Mouse (Mus musculus): ENCODE measurements around the gene Kcnip1. TPM values are rescaled to one million over a fixed set of nuclear protein-coding genes. Genes with fewer than 3 reads are reported as not detected.

Kcnip1 gene
- polyA plus RNA-seq, 1 experiment from 2014 or later, result 110 TPM

DNA sequence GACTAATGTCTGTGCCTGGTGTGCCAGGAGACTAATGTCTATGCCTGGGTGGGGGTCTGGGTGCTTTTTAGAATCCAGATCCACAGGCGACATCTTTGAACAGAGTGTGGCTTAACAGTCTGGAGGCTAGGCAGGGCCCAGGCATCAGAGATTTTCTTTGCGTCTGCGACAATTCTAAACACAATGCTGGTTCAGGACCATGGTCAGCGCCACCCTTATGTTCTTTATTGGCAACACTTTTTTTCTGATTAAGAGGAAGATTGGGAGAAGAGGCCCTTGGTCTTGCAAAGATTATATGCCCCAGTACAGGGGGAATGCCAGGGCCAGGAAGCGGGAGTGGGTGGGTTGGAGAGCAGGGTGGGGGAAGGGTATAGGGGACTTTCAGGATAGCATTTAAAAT lies 205.6 kb downstream of the Kcnip1 start:
- Histone ChIP-seq H3K27ac (no peak overlapping the region), H3K9me3 (ENCODE audit: control insufficient read depth, low read length) (no peaks in the 10 kb centered on the region), H3K4me2 (replicated peaks) (no peak overlapping the region), H3K9ac (no peak overlapping the region), H3K4me3 (replicated peaks; ENCODE audit: low read length) (no peak overlapping the region), H3K27me3 (ENCODE audit: control insufficient read depth, insufficient read depth, low read length) (no peaks in the 10 kb centered on the region), H3K4me1 (replicated peaks; ENCODE audit: control insufficient read depth, insufficient read depth, low read length) (peaks cover 15% of the 10 kb centered on the region), H3K36me3 (replicated peaks; ENCODE audit: control insufficient read depth, insufficient read depth) (no peaks in the 10 kb centered on the region)
- WGBS, result 41% methylated on average over 5 of the region's 5 CpGs
- peak; percentile 50 for DNase-seq (ENCODE audit: low spot score)
- no peak for ATAC-seq (ENCODE audit: low FRiP score)

DNA sequence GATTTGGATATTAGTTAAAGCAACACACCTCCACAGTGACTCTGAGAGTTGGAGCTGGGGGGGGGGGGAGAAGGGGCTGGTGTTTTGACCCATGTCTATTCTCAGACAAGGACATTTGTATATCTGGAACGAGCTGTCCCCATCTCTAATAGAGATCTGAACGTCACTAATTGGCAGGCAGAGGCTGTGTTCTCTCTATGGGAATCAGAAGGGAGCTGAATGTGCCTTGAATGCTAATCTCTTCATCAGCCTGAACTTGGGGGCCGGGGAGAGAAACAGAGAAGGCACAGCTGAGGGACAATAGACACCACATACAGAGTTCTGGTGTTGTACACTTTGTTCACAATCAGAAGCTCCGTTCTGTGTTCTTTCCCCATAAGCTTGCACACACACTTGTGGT lies 206.4 kb downstream of the Kcnip1 start:
- ATAC-seq (ENCODE audit: low FRiP score), result peak; percentile 52; the same call in 1 of the 2 replicates
- Histone ChIP-seq H3K4me1 (replicated peaks; ENCODE audit: control insufficient read depth, insufficient read depth, low read length) (peaks cover 23% of the 10 kb centered on the region), H3K4me3 (replicated peaks; ENCODE audit: low read length) (no peak overlapping the region), H3K27me3 (ENCODE audit: control insufficient read depth, insufficient read depth, low read length) (no peaks in the 10 kb centered on the region), H3K27ac (no peak overlapping the region), H3K9me3 (ENCODE audit: control insufficient read depth, low read length) (no peaks in the 10 kb centered on the region), H3K4me2 (replicated peaks) (no peak overlapping the region), H3K9ac (no peak overlapping the region), H3K36me3 (replicated peaks; ENCODE audit: control insufficient read depth, insufficient read depth) (no peaks in the 10 kb centered on the region)
- WGBS, result 22% methylated on average over 4 of the region's 4 CpGs
- no peak for DNase-seq (ENCODE audit: low spot score)

DNA sequence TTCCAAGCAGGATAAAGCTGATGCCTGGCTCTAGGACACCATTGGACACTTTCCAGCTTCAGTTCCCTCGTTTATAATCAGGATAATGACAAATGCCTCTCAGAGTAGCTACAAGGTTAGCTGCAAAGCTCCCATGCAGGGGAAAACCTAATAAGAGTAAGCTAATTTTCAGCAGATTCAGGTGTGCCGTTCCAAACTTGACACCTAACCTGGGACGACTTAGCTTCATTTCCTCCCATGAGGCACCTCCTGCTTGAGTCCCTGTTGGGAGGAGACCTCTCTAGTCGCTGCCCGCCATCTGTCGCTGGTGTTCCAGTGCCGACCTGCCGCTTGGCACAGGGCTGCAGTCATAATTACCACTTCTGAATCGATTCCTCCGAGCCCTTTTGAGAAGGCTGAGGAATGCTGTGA lies 211.4 kb downstream of the Kcnip1 start:
- 20% methylated on average over 10 of the region's 10 CpGs for WGBS
- H3K9me3 ChIP-seq (ENCODE audit: control insufficient read depth, low read length), result no peaks in the 10 kb centered on the region
- 0 out of 2 replicates have a peak overlapping the region, but pooled peaks have one; percentile 13 for H3K4me2 ChIP-seq (replicated peaks)
- H3K4me3 ChIP-seq (replicated peaks; ENCODE audit: low read length), result no peak overlapping the region
- H3K9ac ChIP-seq, result no peak overlapping the region
- ATAC-seq (ENCODE audit: low FRiP score) (0 out of 2 replicates have a peak, but pooled peaks have one; percentile 35), DNase-seq (ENCODE audit: low spot score) (no peak)
- no peaks in the 10 kb centered on the region for H3K36me3 ChIP-seq (replicated peaks; ENCODE audit: control insufficient read depth, insufficient read depth)
- H3K4me1 ChIP-seq (replicated peaks; ENCODE audit: control insufficient read depth, insufficient read depth, low read length), result peaks cover 39% of the 10 kb centered on the region
- H3K27me3 ChIP-seq (ENCODE audit: control insufficient read depth, insufficient read depth, low read length), result no peaks in the 10 kb centered on the region
- H3K27ac ChIP-seq, result peak overlapping the region; percentile 79

DNA sequence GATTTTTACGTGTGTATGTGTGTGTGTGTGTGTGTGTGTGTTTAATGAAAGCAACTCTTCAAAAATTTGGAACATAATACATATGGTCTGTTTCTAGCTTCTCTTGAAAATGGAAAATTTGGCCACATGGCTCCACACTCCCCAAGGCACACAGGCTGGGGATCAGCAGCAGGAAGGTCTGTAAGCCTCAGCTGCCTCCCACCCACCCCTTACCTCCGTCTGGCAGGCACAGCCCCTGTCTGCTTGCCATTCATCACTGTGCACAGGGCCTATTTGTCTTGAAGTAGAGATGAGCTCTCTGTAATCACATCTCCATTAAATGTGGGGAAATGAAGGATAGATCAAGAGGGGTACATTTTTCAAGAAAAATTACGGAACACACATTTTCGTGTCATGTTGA lies 212.7 kb downstream of the Kcnip1 start:
- Histone ChIP-seq H3K9ac (no peak overlapping the region), H3K27me3 (ENCODE audit: control insufficient read depth, insufficient read depth, low read length) (no peaks in the 10 kb centered on the region), H3K4me1 (replicated peaks; ENCODE audit: control insufficient read depth, insufficient read depth, low read length) (peaks cover 39% of the 10 kb centered on the region), H3K36me3 (replicated peaks; ENCODE audit: control insufficient read depth, insufficient read depth) (no peaks in the 10 kb centered on the region), H3K27ac (0 out of 2 replicates have a peak overlapping the region, but pooled peaks have one; percentile 32), H3K4me2 (replicated peaks) (no peak overlapping the region), H3K9me3 (ENCODE audit: control insufficient read depth, low read length) (no peaks in the 10 kb centered on the region), H3K4me3 (replicated peaks; ENCODE audit: low read length) (no peak overlapping the region)
- ATAC-seq (ENCODE audit: low FRiP score) (0 out of 2 replicates have a peak, but pooled peaks have one; percentile 49), DNase-seq (ENCODE audit: low spot score) (no peak)
- 63% methylated on average over 4 of the region's 4 CpGs for WGBS

DNA sequence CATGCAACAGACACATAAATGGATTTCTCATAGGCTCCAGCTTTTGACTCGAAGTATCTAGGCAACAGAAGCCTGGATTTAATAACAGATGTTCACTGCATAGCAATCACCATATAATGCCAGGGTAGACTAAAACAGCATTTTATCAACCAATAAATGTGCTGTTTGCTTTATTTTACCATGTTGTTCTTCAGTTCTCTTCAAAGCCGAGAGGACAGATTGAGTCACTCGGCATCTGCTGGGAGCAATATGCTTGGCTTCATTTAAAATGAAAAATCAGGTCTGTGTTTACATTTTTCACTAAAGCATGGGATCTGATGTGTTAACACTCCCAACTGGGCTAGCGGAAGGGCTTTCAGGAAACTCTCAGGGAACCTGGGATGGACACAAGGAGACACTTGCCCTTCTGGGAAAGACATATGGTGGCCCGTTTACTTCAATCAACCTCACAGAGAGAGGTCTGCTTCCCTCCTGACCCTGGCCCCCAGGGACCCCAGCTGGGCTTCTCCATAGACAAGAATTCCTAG lies 220.3 kb downstream of the Kcnip1 start:
- H3K4me1 ChIP-seq (replicated peaks; ENCODE audit: control insufficient read depth, insufficient read depth, low read length), result peaks cover 28% of the 10 kb centered on the region
- H3K4me2 ChIP-seq (replicated peaks), result no peak overlapping the region
- H3K27ac ChIP-seq, result peak overlapping the region; percentile 62
- H3K27me3 ChIP-seq (ENCODE audit: control insufficient read depth, insufficient read depth, low read length), result no peaks in the 10 kb centered on the region
- no peak overlapping the region for H3K4me3 ChIP-seq (replicated peaks; ENCODE audit: low read length)
- no peaks in the 10 kb centered on the region for H3K9me3 ChIP-seq (ENCODE audit: control insufficient read depth, low read length)
- DNase-seq (ENCODE audit: low spot score) (no peak), ATAC-seq (ENCODE audit: low FRiP score) (no peak)
- H3K36me3 ChIP-seq (replicated peaks; ENCODE audit: control insufficient read depth, insufficient read depth), result no peaks in the 10 kb centered on the region
- no peak overlapping the region for H3K9ac ChIP-seq
- WGBS, result 29% methylated on average over 5 of the region's 5 CpGs

DNA sequence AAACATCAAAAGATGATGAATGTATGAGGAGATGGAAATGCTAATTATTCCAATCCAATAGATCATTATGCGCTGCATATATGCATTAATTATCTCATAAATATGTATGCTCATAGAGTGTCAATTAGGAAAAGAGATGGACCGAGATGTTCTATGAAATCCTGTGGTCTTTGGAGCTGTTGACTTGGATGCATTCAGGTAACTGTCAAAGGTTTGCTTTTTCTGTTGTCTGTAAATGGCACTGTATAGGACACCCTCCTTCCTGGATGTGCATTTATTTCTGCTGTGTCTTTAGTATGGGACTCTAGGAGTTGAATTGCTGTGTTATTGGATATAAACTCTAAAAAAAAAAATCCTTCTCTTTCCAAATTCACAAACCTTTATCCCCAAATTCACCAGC lies 220.9 kb downstream of the Kcnip1 start:
- Histone ChIP-seq H3K36me3 (replicated peaks; ENCODE audit: control insufficient read depth, insufficient read depth) (no peaks in the 10 kb centered on the region), H3K4me1 (replicated peaks; ENCODE audit: control insufficient read depth, insufficient read depth, low read length) (peaks cover 33% of the 10 kb centered on the region), H3K27me3 (ENCODE audit: control insufficient read depth, insufficient read depth, low read length) (no peaks in the 10 kb centered on the region), H3K4me2 (replicated peaks) (no peak overlapping the region), H3K4me3 (replicated peaks; ENCODE audit: low read length) (no peak overlapping the region), H3K27ac (peak overlapping the region; percentile 62; the same call in 1 of the 2 replicates), H3K9ac (no peak overlapping the region), H3K9me3 (ENCODE audit: control insufficient read depth, low read length) (no peaks in the 10 kb centered on the region)
- WGBS, result 44% methylated on average over 2 of the region's 2 CpGs
- DNase-seq (ENCODE audit: low spot score) (no peak), ATAC-seq (ENCODE audit: low FRiP score) (peak; percentile 24; the same call in 1 of the 2 replicates)

DNA sequence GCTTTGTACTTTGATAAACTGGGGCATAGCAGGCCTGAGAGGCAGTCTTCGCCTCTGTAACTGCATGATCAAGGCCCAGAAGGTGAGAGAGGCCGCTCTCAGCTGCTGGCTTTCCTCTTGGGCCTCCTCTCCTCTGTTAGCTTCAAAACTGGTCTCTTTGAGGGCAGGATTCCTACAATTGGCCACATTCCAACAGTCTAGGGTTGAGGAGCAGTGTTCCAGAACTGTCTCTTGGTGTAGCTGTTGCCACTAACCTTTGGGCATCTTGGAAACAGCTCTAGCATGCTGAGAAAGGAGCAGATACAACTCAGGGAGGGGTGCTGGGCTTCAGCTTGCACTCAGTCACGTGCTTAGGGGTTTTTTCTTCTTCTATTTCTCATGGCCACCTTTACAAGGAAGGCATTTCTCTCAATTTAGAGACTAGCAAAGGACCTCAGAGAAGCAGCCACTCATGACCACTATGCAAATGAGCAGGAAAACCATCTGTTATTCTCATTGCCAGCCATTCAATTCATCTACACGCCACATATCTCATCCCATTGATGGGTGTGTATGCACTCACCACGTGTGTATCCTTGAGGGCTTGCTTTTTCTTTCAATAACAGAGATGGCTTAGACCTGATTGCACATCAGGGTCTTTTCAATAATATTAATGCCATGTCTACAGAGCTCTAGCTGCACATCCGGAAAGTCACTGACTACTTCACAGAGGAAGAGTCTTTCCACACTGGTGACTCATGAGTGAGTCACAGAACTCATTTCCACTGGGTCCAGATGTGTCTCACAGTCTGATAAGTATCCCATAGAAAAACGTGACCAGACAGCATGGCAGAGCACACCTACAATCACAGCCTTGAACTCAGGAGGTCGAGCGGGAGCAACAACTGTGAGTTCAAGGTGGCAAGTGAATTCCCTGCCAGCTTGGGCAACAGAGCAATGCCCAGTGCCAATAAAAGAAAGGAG lies 225.7 kb downstream of the Kcnip1 start:
- ATAC-seq (ENCODE audit: low FRiP score), result no peak

DNA sequence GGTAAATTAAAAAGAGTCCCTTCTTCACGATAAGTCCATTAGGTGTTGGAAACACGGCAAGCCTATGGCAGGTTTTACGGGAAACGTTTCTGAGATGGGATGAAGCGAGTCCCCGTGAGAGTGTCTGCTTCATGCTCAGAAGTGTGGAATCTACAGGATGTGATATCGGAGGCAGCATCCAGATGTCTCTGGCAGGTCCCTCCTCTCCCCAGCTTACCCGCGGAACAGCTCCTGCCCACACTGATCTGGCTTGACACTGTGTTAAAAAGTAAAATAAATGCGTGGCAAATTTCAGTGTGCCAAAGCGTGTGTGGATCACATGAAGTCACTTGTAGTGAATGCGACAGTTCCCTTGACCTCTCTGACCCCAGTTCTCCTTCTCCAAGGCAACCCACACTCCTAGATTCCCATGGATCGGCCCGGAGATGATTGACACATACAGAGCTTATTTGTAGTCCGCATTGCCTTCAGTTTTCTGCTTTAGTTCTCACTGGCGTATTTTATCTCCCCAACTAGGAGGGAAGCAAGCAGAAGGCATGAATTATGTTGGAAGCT lies 231.7 kb downstream of the Kcnip1 start:
- ATAC-seq (ENCODE audit: low FRiP score), result no peak
- Histone ChIP-seq H3K27me3 (ENCODE audit: control insufficient read depth, insufficient read depth, low read length) (no peaks in the 10 kb centered on the region), H3K4me3 (replicated peaks; ENCODE audit: low read length) (no peak overlapping the region), H3K27ac (peak overlapping the region; percentile 55), H3K9me3 (ENCODE audit: control insufficient read depth, low read length) (no peaks in the 10 kb centered on the region), H3K4me1 (replicated peaks; ENCODE audit: control insufficient read depth, insufficient read depth, low read length) (peaks cover 21% of the 10 kb centered on the region), H3K4me2 (replicated peaks) (no peak overlapping the region), H3K9ac (no peak overlapping the region), H3K36me3 (replicated peaks; ENCODE audit: control insufficient read depth, insufficient read depth) (no peaks in the 10 kb centered on the region)
- DNase-seq (ENCODE audit: low spot score), result no peak
- 39% methylated on average over 16 of the region's 16 CpGs for WGBS

More for the DNA sequence above, 225.7 kb downstream of the Kcnip1 start:
- no peaks in the 10 kb centered on the region for H3K27me3 ChIP-seq (ENCODE audit: control insufficient read depth, insufficient read depth, low read length)
- 63% methylated on average over 9 of the region's 9 CpGs for WGBS
- H3K27ac ChIP-seq, result no peak overlapping the region
- no peak overlapping the region for H3K4me3 ChIP-seq (replicated peaks; ENCODE audit: low read length)
- no peaks in the 10 kb centered on the region for H3K9me3 ChIP-seq (ENCODE audit: control insufficient read depth, low read length)
- no peak for DNase-seq (ENCODE audit: low spot score)
- peaks cover 33% of the 10 kb centered on the region for H3K4me1 ChIP-seq (replicated peaks; ENCODE audit: control insufficient read depth, insufficient read depth, low read length)
- H3K9ac ChIP-seq, result no peak overlapping the region
- H3K36me3 ChIP-seq (replicated peaks; ENCODE audit: control insufficient read depth, insufficient read depth), result no peaks in the 10 kb centered on the region
- H3K4me2 ChIP-seq (replicated peaks), result no peak overlapping the region

DNA sequence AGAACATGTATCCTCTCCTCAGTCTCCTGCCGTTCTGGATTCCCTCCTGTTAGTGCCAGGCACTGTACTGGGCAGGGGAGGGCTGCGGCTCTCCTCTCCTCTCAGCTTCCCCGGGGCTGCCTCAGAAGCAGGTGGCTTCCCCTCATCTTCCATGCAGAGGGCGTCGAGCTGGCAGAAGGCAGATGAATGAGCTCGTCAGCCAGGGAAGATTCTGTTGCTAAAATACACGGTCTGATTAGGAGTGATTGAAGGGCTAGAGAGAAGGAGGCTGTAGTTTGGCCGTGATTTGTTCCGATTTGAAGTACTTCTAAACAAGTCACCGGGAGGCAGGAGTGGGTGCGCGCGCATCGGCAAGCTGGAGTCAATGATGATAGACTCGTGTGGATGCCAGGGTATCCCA lies 236.3 kb downstream of the Kcnip1 start:
- H3K4me2 ChIP-seq (replicated peaks), result no peak overlapping the region
- DNase-seq (ENCODE audit: low spot score) (no peak), ATAC-seq (ENCODE audit: low FRiP score) (0 out of 2 replicates have a peak, but pooled peaks have one; percentile 39)
- H3K9ac ChIP-seq, result no peak overlapping the region
- no peaks in the 10 kb centered on the region for H3K36me3 ChIP-seq (replicated peaks; ENCODE audit: control insufficient read depth, insufficient read depth)
- H3K4me1 ChIP-seq (replicated peaks; ENCODE audit: control insufficient read depth, insufficient read depth, low read length), result peaks cover 24% of the 10 kb centered on the region
- H3K9me3 ChIP-seq (ENCODE audit: control insufficient read depth, low read length), result no peaks in the 10 kb centered on the region
- H3K27ac ChIP-seq, result no peak overlapping the region
- no peak overlapping the region for H3K4me3 ChIP-seq (replicated peaks; ENCODE audit: low read length)
- no peaks in the 10 kb centered on the region for H3K27me3 ChIP-seq (ENCODE audit: control insufficient read depth, insufficient read depth, low read length)
- 42% methylated on average over 15 of the region's 15 CpGs for WGBS

Measured in hindbrain, embryonic 14.5 days (tissue).